Mouse (Mus musculus) heart, embryonic 10.5 days (tissue): ENCODE data around the gene St6gal1. TPM values are rescaled to one million over a fixed set of nuclear protein-coding genes. Genes with fewer than 3 reads are reported as not detected.

ENCODE experiments used
- DNase-seq: peaks from one replicate; pipeline ENCODE4 v3.0.0-alpha.2; 2017; ENCODE audit warnings: low spot score
- H3K27ac ChIP-seq: fragments of 300-500 bp; sonication (generic); 2 replicates; pipeline ENCODE4 v1.5.1; 2016; ENCODE audit warnings: mild to moderate bottlenecking
- H3K27me3 ChIP-seq: fragments of 300-500 bp; sonication (generic); 2 replicates; pipeline ENCODE4 v1.6.1; 2016; ENCODE audit warnings: mild to moderate bottlenecking; ENCODE audit not compliant: poor library complexity, insufficient read depth, severe bottlenecking
- H3K36me3 ChIP-seq: fragments of 300-500 bp; sonication (generic); 2 replicates; pipeline ENCODE4 v1.6.1; 2016; ENCODE audit warnings: mild to moderate bottlenecking, moderate library complexity
- H3K4me1 ChIP-seq: fragments of 300-500 bp; sonication (generic); 2 replicates; pipeline ENCODE4 v1.6.1; 2016; ENCODE audit warnings: mild to moderate bottlenecking
- H3K4me3 ChIP-seq: fragments of 300-500 bp; sonication (generic); 2 replicates; pipeline ENCODE4 v1.5.1; 2016; ENCODE audit warnings: mild to moderate bottlenecking, moderate library complexity
- H3K9me3 ChIP-seq: fragments of 300-500 bp; sonication (generic); 2 replicates; pipeline ENCODE4 v1.6.1; 2016; ENCODE audit warnings: mild to moderate bottlenecking, moderate library complexity
- WGBS: fragments of 180-500 bp; shearing (Covaris S2); methylation state at CpG from one replicate; pipeline ENCODE4 v1.1.7; 2016; 5-methylcytosine and 5-hydroxymethylcytosine counted together
- polyA plus RNA-seq: library from polyadenylated mRNA; unstranded; fragments of >200 nt; fragmentation: Nextera tagmentation; extraction: Ambion mirVana; gene quantifications from 2 replicates; pipeline ENCODE4 v1.2.1, GENCODE M21; 2016

St6gal1 gene
- polyA plus RNA-seq, 1 experiment from 2014 or later = 18.0 TPM

- H3K36me3 ChIP-seq = no peaks in the 10 kb centered on the region
- no peaks in the 10 kb centered on the region for H3K9me3 ChIP-seq
- H3K4me1 ChIP-seq = peaks cover 34% of the 10 kb centered on the region
- no peak for DNase-seq
- WGBS = 1% methylated on average over 28 of the region's 28 CpGs
- H3K27ac ChIP-seq = peak overlapping the region; percentile 91
- peak overlapping the region; percentile 86 for H3K4me3 ChIP-seq
- peaks cover 24% of the 10 kb centered on the region for H3K27me3 ChIP-seq
Observed at GRCm38 (mm10) chr16:23225821-23226600, 1.5 kb downstream of the St6gal1 start.

- H3K4me3 ChIP-seq = peak overlapping the region; percentile 86
- H3K27me3 ChIP-seq = peaks cover 24% of the 10 kb centered on the region
- no peaks in the 10 kb centered on the region for H3K9me3 ChIP-seq
- H3K36me3 ChIP-seq = no peaks in the 10 kb centered on the region
- peak overlapping the region; percentile 91 for H3K27ac ChIP-seq
- H3K4me1 ChIP-seq = peaks cover 40% of the 10 kb centered on the region
- 14% methylated on average over 14 of the region's 14 CpGs for WGBS
- no peak for DNase-seq
Observed at GRCm38 (mm10) chr16:23226601-23227351, 2.2 kb downstream of the St6gal1 start.

GRCm38 (mm10) chr16:23227851-23228250 is 3.3 kb downstream of the St6gal1 start:
- Histone ChIP-seq H3K27ac (no peak overlapping the region), H3K27me3 (peaks cover 19% of the 10 kb centered on the region), H3K4me3 (no peak overlapping the region), H3K36me3 (no peaks in the 10 kb centered on the region), H3K4me1 (peaks cover 47% of the 10 kb centered on the region), H3K9me3 (no peaks in the 10 kb centered on the region)
- no peak for DNase-seq
- WGBS = 35% methylated on average over 6 of the region's 6 CpGs

- no peaks in the 10 kb centered on the region for H3K9me3 ChIP-seq
- DNase-seq = no peak
- no peak overlapping the region for H3K27ac ChIP-seq
- WGBS = 38% methylated on average over 3 of the region's 3 CpGs
- H3K27me3 ChIP-seq = peaks cover 14% of the 10 kb centered on the region
- H3K4me3 ChIP-seq = no peak overlapping the region
- H3K4me1 ChIP-seq = peaks cover 50% of the 10 kb centered on the region
- H3K36me3 ChIP-seq = 0 out of 2 replicates have a peak, but pooled peaks cover 2% of the 10 kb centered on the region
Observed at GRCm38 (mm10) chr16:23228486-23228885, 3.9 kb downstream of the St6gal1 start.

GRCm38 (mm10) chr16:23229945-23230344 is 5.4 kb downstream of the St6gal1 start:
- Histone ChIP-seq H3K27me3 (peaks cover 13% of the 10 kb centered on the region; the same call in 1 of the 2 replicates), H3K36me3 (0 out of 2 replicates have a peak, but pooled peaks cover 4% of the 10 kb centered on the region), H3K27ac (no peak overlapping the region), H3K9me3 (no peaks in the 10 kb centered on the region), H3K4me1 (peaks cover 44% of the 10 kb centered on the region), H3K4me3 (no peak overlapping the region)
- WGBS = 53% methylated on average over 3 of the region's 3 CpGs
- no peak for DNase-seq

- peaks cover 18% of the 10 kb centered on the region; the same call in 1 of the 2 replicates for H3K27me3 ChIP-seq
- H3K9me3 ChIP-seq = no peaks in the 10 kb centered on the region
- WGBS = 54% methylated on average over 4 of the region's 4 CpGs
- 0 out of 2 replicates have a peak, but pooled peaks cover 4% of the 10 kb centered on the region for H3K36me3 ChIP-seq
- H3K27ac ChIP-seq = peak overlapping the region; percentile 10; the same call in 1 of the 2 replicates
- H3K4me1 ChIP-seq = peaks cover 42% of the 10 kb centered on the region
- no peak overlapping the region for H3K4me3 ChIP-seq
- no peak for DNase-seq
Observed at GRCm38 (mm10) chr16:23231168-23231567, 6.6 kb downstream of the St6gal1 start.

GRCm38 (mm10) chr16:23232691-23233090 is 8.2 kb downstream of the St6gal1 start:
- Histone ChIP-seq H3K4me1 (peaks cover 40% of the 10 kb centered on the region), H3K27me3 (peaks cover 14% of the 10 kb centered on the region; the same call in 1 of the 2 replicates), H3K36me3 (0 out of 2 replicates have a peak, but pooled peaks cover 4% of the 10 kb centered on the region), H3K27ac (no peak overlapping the region), H3K9me3 (no peaks in the 10 kb centered on the region), H3K4me3 (no peak overlapping the region)
- DNase-seq = no peak
- WGBS = 55% methylated on average over 7 of the region's 7 CpGs

GRCm38 (mm10) chr16:23233496-23233895 is 9.0 kb downstream of the St6gal1 start:
- Histone ChIP-seq H3K27ac (no peak overlapping the region), H3K36me3 (0 out of 2 replicates have a peak, but pooled peaks cover 4% of the 10 kb centered on the region), H3K4me3 (no peak overlapping the region), H3K27me3 (peaks cover 11% of the 10 kb centered on the region; the same call in 1 of the 2 replicates), H3K4me1 (peaks cover 45% of the 10 kb centered on the region), H3K9me3 (no peaks in the 10 kb centered on the region)
- WGBS = 75% methylated on average over 10 of the region's 10 CpGs
- no peak for DNase-seq

GRCm38 (mm10) chr16:23234557-23234956 is 10.0 kb downstream of the St6gal1 start:
- DNase-seq = no peak
- no peak overlapping the region for H3K4me3 ChIP-seq
- 0 out of 2 replicates have a peak, but pooled peaks cover 4% of the 10 kb centered on the region for H3K36me3 ChIP-seq
- H3K4me1 ChIP-seq = peaks cover 51% of the 10 kb centered on the region
- peaks cover 11% of the 10 kb centered on the region; the same call in 1 of the 2 replicates for H3K27me3 ChIP-seq
- H3K9me3 ChIP-seq = no peaks in the 10 kb centered on the region
- 83% methylated on average over 5 of the region's 5 CpGs for WGBS
- no peak overlapping the region for H3K27ac ChIP-seq

- 72% methylated on average over 7 of the region's 7 CpGs for WGBS
- H3K4me1 ChIP-seq = peaks cover 54% of the 10 kb centered on the region
- no peak for DNase-seq
Observed at GRCm38 (mm10) chr16:23235173-23235694, 10.7 kb downstream of the St6gal1 start.

GRCm38 (mm10) chr16:23239583-23239982 is 15.0 kb downstream of the St6gal1 start:
- DNase-seq = peak; percentile 95
- Histone ChIP-seq H3K27ac (peak overlapping the region; percentile 37; the same call in 1 of the 2 replicates), H3K27me3 (peaks cover 43% of the 10 kb centered on the region; the same call in 1 of the 2 replicates), H3K4me1 (peaks cover 45% of the 10 kb centered on the region), H3K36me3 (peaks cover 7% of the 10 kb centered on the region), H3K4me3 (no peak overlapping the region), H3K9me3 (no peaks in the 10 kb centered on the region)
- 14% methylated on average over 6 of the region's 6 CpGs for WGBS

More at GRCm38 (mm10) chr16:23235173-23235694, 10.7 kb downstream of the St6gal1 start:
- Histone ChIP-seq H3K4me3 (no peak overlapping the region), H3K36me3 (0 out of 2 replicates have a peak, but pooled peaks cover 4% of the 10 kb centered on the region), H3K27me3 (peaks cover 14% of the 10 kb centered on the region; the same call in 1 of the 2 replicates), H3K9me3 (no peaks in the 10 kb centered on the region), H3K27ac (no peak overlapping the region)

- peaks cover 44% of the 10 kb centered on the region for H3K4me1 ChIP-seq
- peak overlapping the region; percentile 37 for H3K27ac ChIP-seq
- H3K27me3 ChIP-seq = peaks cover 49% of the 10 kb centered on the region; the same call in 1 of the 2 replicates
- H3K36me3 ChIP-seq = peaks cover 7% of the 10 kb centered on the region
- 46% methylated on average over 13 of the region's 13 CpGs for WGBS
- H3K4me3 ChIP-seq = no peak overlapping the region
- no peak for DNase-seq
- no peaks in the 10 kb centered on the region for H3K9me3 ChIP-seq
Observed at GRCm38 (mm10) chr16:23240049-23240949, 15.8 kb downstream of the St6gal1 start.
